Mouse (Mus musculus) forebrain, embryonic 10.5 days (tissue): Measurements from ENCODE around the gene Znhit1. TPM values are rescaled to one million over a fixed set of nuclear protein-coding genes. Genes with fewer than 3 reads are reported as not detected.
"Not testable (repeated sequence)": the region's sequence is repeated elsewhere in the genome, so short reads cannot be mapped to it uniquely, and the experiment has no call there.

Experiments used
- DNase-seq: peaks from one replicate; pipeline ENCODE4 v3.0.0-alpha.2; 2017; ENCODE audit warnings: low spot score; ENCODE audit errors: extremely low spot score
- H3K27ac ChIP-seq: fragments of 300-500 bp; sonication (generic); 2 replicates; pipeline ENCODE4 v1.5.1; 2016; ENCODE audit warnings: mild to moderate bottlenecking
- H3K27me3 ChIP-seq: fragments of 300-500 bp; sonication (generic); 2 replicates; pipeline ENCODE4 v1.6.1; 2016; ENCODE audit warnings: mild to moderate bottlenecking; ENCODE audit not compliant: poor library complexity, severe bottlenecking
- H3K36me3 ChIP-seq: fragments of 300-500 bp; sonication (generic); replicated peaks from 2 replicates; pipeline ENCODE4 v1.6.1; 2016; ENCODE audit warnings: mild to moderate bottlenecking, moderate library complexity
- H3K4me1 ChIP-seq: fragments of 300-500 bp; sonication (generic); 2 replicates; pipeline ENCODE4 v1.6.1; 2016
- H3K4me3 ChIP-seq: fragments of 300-500 bp; sonication (generic); 2 replicates; pipeline ENCODE4 v1.5.1; 2016; ENCODE audit warnings: mild to moderate bottlenecking, moderate library complexity
- H3K9me3 ChIP-seq: fragments of 300-500 bp; sonication (generic); 2 replicates; pipeline ENCODE4 v1.6.1; 2016; ENCODE audit warnings: mild to moderate bottlenecking, moderate library complexity
- WGBS: fragments of 180-500 bp; shearing (Covaris S2); methylation state at CpG from one replicate; pipeline ENCODE4 v1.1.7; 2016; 5-methylcytosine and 5-hydroxymethylcytosine counted together
- microRNA counts: library from miRNA; unstranded; fragments of <30 nt; microRNA quantifications from one replicate; lab custom pipeline; 2017
- microRNA-seq: library from miRNA; unstranded; fragments of <30 nt; microRNA quantifications from one replicate; pipeline ENCODE4, GENCODE M21; 2017
- polyA plus RNA-seq: library from polyadenylated mRNA; unstranded; fragments of >200 nt; fragmentation: Nextera tagmentation; extraction: Ambion mirVana; gene quantifications from 2 replicates; pipeline ENCODE4 v1.2.1, GENCODE M21; 2016

Znhit1 gene
- polyA plus RNA-seq, 1 experiment from 2014 or later, result 107 TPM

GRCm38 (mm10) chr5:136940845-136941560, 46.8 kb downstream of the Znhit1 start:
- Histone ChIP-seq H3K4me1 (peaks cover 7% of the 10 kb centered on the region), H3K4me3 (no peak overlapping the region), H3K27me3 (no peaks in the 10 kb centered on the region), H3K36me3 (no peaks in the 10 kb centered on the region), H3K9me3 (0 out of 2 replicates have a peak, but pooled peaks cover 2% of the 10 kb centered on the region), H3K27ac (no peak overlapping the region)
- no peak for DNase-seq
- WGBS, result 89% methylated on average over 12 of the region's 12 CpGs

- H3K9me3 ChIP-seq, DNase-seq, H3K4me1 ChIP-seq, H3K27ac ChIP-seq, H3K4me3 ChIP-seq, H3K36me3 ChIP-seq, H3K27me3 ChIP-seq: not testable (repeated sequence)
- WGBS, result 89% methylated on average over 6 of the region's 6 CpGs
Measured at GRCm38 (mm10) chr5:136940029-136940428, 47.8 kb downstream of the Znhit1 start.

GRCm38 (mm10) chr5:136939284-136939683, 48.5 kb downstream of the Znhit1 start:
- no peak overlapping the region for H3K4me3 ChIP-seq
- no peak for DNase-seq
- H3K9me3 ChIP-seq, result 0 out of 2 replicates have a peak, but pooled peaks cover 2% of the 10 kb centered on the region
- 72% methylated on average over 7 of the region's 7 CpGs for WGBS
- H3K27me3 ChIP-seq, result no peaks in the 10 kb centered on the region
- H3K36me3 ChIP-seq, result no peaks in the 10 kb centered on the region
- no peak overlapping the region for H3K27ac ChIP-seq
- peaks cover 7% of the 10 kb centered on the region for H3K4me1 ChIP-seq

- H3K4me3 ChIP-seq, result no peak overlapping the region
- no peak overlapping the region for H3K27ac ChIP-seq
- no peaks in the 10 kb centered on the region for H3K36me3 ChIP-seq
- peaks cover 4% of the 10 kb centered on the region for H3K4me1 ChIP-seq
- no peak for DNase-seq
- H3K27me3 ChIP-seq, result no peaks in the 10 kb centered on the region
- H3K9me3 ChIP-seq, result 0 out of 2 replicates have a peak, but pooled peaks cover 2% of the 10 kb centered on the region
- WGBS, result 95% methylated on average over 5 of the region's 5 CpGs
Measured at GRCm38 (mm10) chr5:136937621-136938020, 50.2 kb downstream of the Znhit1 start.

- H3K4me1 ChIP-seq, result no peaks in the 10 kb centered on the region
- H3K4me3 ChIP-seq, result no peak overlapping the region
- no peak overlapping the region for H3K27ac ChIP-seq
- 0 out of 2 replicates have a peak, but pooled peaks cover 2% of the 10 kb centered on the region for H3K9me3 ChIP-seq
- no peaks in the 10 kb centered on the region for H3K27me3 ChIP-seq
- WGBS, result 87% methylated on average over 6 of the region's 6 CpGs
- no peaks in the 10 kb centered on the region for H3K36me3 ChIP-seq
- no peak for DNase-seq
Measured at GRCm38 (mm10) chr5:136936750-136937149, 51.1 kb downstream of the Znhit1 start.

GRCm38 (mm10) chr5:136935905-136936695, 51.7 kb downstream of the Znhit1 start:
- Histone ChIP-seq H3K9me3 (0 out of 2 replicates have a peak, but pooled peaks cover 2% of the 10 kb centered on the region), H3K27me3 (no peaks in the 10 kb centered on the region), H3K36me3 (no peaks in the 10 kb centered on the region), H3K4me3 (no peak overlapping the region), H3K4me1 (no peaks in the 10 kb centered on the region), H3K27ac (no peak overlapping the region)
- DNase-seq, result no peak
- WGBS, result 70% methylated on average over 7 of the region's 7 CpGs

GRCm38 (mm10) chr5:136933930-136934329, 53.9 kb downstream of the Znhit1 start:
- H3K4me1 ChIP-seq, result peaks cover 6% of the 10 kb centered on the region
- H3K36me3 ChIP-seq, result no peaks in the 10 kb centered on the region
- WGBS, result 91% methylated on average over 6 of the region's 6 CpGs
- H3K9me3 ChIP-seq, result no peaks in the 10 kb centered on the region
- H3K27me3 ChIP-seq, result no peaks in the 10 kb centered on the region
- H3K4me3 ChIP-seq, result no peak overlapping the region
- no peak overlapping the region for H3K27ac ChIP-seq
- DNase-seq, result no peak

GRCm38 (mm10) chr5:136932956-136933355, 54.9 kb downstream of the Znhit1 start:
- WGBS, result 86% methylated on average over 5 of the region's 5 CpGs
- Histone ChIP-seq H3K4me1 (peaks cover 6% of the 10 kb centered on the region), H3K4me3 (no peak overlapping the region), H3K27ac (no peak overlapping the region), H3K27me3 (no peaks in the 10 kb centered on the region), H3K9me3 (no peaks in the 10 kb centered on the region), H3K36me3 (no peaks in the 10 kb centered on the region)
- no peak for DNase-seq

MicroRNAs encoded within 50 kb of the gene (microRNA counts, 519-probe panel; counts per million panel counts)
- 341 counts per million, percentile 65 among the panel's probes with 10 or more counts for microRNA mmu-miR-702 (lab: Ali Mortazavi, UCI)

Small RNA genes within 50 kb of the gene (microRNA-seq; reads per million reads assigned to microRNA genes)
- gene Mir702, result 101 reads per million, percentile 48 among the genes with 10 or more reads in this experiment

Other genes with a start within 250 kb of the Znhit1 start
- 48.6 and 48.9 TPM in 2 replicates for gene Col26a1, start 104.8 kb downstream of the Znhit1 start, polyA plus RNA-seq
- 107 and 113 TPM in 2 replicates for gene Ift22, start 79.9 kb downstream of the Znhit1 start, polyA plus RNA-seq
- 243 and 263 TPM in 2 replicates for gene Fis1, start 34.7 kb downstream of the Znhit1 start, polyA plus RNA-seq
- 0.35 and 0.52 TPM in 2 replicates for gene Cldn15, start 21.4 kb downstream of the Znhit1 start, polyA plus RNA-seq
- 35.7 and 40.7 TPM in 2 replicates for gene Plod3, start 1.0 kb downstream of the Znhit1 start, polyA plus RNA-seq
- 0.35 TPM in 1 of 2 replicates, not detected in the other for gene Vgf, start 38.4 kb upstream of the Znhit1 start, polyA plus RNA-seq
- gene Ap1s1, start 58.1 kb upstream of the Znhit1 start, polyA plus RNA-seq, result 195 and 198 TPM in 2 replicates
- 0.10 and 0.17 TPM in 2 replicates for gene Serpine1, start 84.2 kb upstream of the Znhit1 start, polyA plus RNA-seq
- gene Trim56, start 128.2 kb upstream of the Znhit1 start, polyA plus RNA-seq, result 4.6 and 5.0 TPM in 2 replicates
- gene Muc3, start 161.3 kb upstream of the Znhit1 start, polyA plus RNA-seq, result not detected in 2 replicates
- gene Muc3a, start 224.4 kb upstream of the Znhit1 start, polyA plus RNA-seq, result not detected in 2 replicates